In genomic region chr5:90687913-90688312, GRCm38 (mm10) we compare ENCODE assay signal across 15 mouse cellular contexts.
"Had no signal": no experiment of that assay in that cellular context is flagged by ENCODE, and none has a peak within 500 bp of the region (broad histone marks: within the 10 kb centered on the region; RNA-seq: fewer than 3 reads in every experiment).

No protein-coding gene starts in this region.

- DNase-seq: retina, postnatal 1 day; right cerebral cortex, adult 18-20 months; right cerebral cortex, postnatal 14 days; right cerebral cortex, postnatal 25 days; right cerebral cortex, postnatal 4 days; spleen, adult 18-20 months; thymus, adult 18-20 months; thymus, adult 2 months; thymus, postnatal 14 days; thymus, postnatal 25 days; thymus, postnatal 36 days; thymus, postnatal 4 days had no signal

- H3K27me3 ChIP-seq: neural tube, embryonic 13.5 days; neural tube, embryonic 15.5 days; stomach, embryonic 15.5 days had no signal

- H3K4me2 ChIP-seq: neural tube, embryonic 13.5 days; neural tube, embryonic 15.5 days; stomach, embryonic 15.5 days had no signal

- H3K4me3 ChIP-seq: neural tube, embryonic 13.5 days; neural tube, embryonic 15.5 days; stomach, embryonic 15.5 days had no signal

- H3K36me3 ChIP-seq: neural tube, embryonic 13.5 days; neural tube, embryonic 15.5 days; stomach, embryonic 15.5 days had no signal
